Mouse (Mus musculus): Measurements from ENCODE around the gene Anks3. TPM values are rescaled to one million over a fixed set of nuclear protein-coding genes. Genes with fewer than 3 reads are reported as not detected.

Anks3 gene
- total and polyA plus RNA-seq, 3 experiments = 27.1 to 33.9 TPM; not detected in 1

DNA sequence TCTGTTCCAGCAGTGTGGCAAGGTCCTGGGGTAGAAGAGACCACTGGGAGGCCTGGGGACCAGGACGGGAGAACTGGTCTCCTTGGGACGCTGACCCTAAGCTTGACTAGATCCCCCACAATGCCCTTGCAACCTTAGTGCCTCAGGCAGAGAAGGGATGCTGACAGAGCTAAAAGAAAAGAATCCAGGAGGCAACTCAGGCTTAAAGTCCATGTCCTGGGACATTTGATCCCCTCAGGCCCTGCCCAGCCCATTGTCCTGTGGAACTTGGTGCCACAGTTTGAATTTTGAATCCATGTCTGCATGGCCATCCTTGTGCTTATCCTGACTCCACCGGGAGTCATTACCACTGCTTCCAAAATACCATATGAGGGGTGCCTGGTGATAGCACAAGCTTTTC, 17.9 kb downstream of the Anks3 start (continued):
- TF ChIP-seq HCFC1 (IDR thresholded peaks at IDR 0.05; ENCODE audit: low read depth, low read length) = no peak
- TF ChIP-seq ZKSCAN1 (IDR thresholded peaks at IDR 0.05; ENCODE audit: low read depth, low read length) = no peak
- TF ChIP-seq CTCF (IDR thresholded peaks at IDR 0.05 in 2 of 3, conservative IDR thresholded peaks at IDR 0.05 in 1 of 3; ENCODE audit: control insufficient read depth in 1 of 3, insufficient read depth in 1 of 3, low read depth in 2 of 3, low read length in 3 of 3, poor library complexity in 1 of 3, severe bottlenecking in 1 of 3) = no peak

DNA sequence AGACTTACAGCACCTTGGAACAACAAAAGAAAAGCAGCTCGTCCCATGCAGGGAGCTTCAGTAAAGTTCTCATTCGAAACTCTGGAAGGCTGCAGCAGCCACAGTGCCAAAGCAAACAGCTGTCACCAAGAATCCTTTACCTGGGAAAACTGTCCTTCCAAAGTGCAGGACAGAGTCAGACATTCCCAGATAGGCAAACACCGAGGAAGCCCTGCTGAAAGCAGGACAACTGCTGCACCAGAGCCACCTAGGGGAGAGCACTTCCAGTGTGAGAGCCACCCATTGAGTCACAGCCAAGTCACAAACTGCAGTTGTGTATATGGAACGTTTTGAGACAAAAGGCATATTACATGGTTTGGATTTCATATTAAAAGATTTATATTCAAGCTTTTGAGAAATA, 18.6 kb downstream of the Anks3 start:
- H3K79me2 ChIP-seq (ENCODE audit: control insufficient read depth, insufficient read depth, low read length, poor library complexity) = no peaks in the 10 kb centered on the region
- no peaks in the 10 kb centered on the region for H3K9me3 ChIP-seq (replicated peaks; ENCODE audit: insufficient read depth, low read length)
- H3K4me1 ChIP-seq (ENCODE audit: control insufficient read depth in 1 of 2, insufficient read depth in 2 of 2, low read length in 2 of 2) = no peaks in the 10 kb centered on the region
- no peak overlapping the region for H3K27ac ChIP-seq (ENCODE audit: control insufficient read depth, low read depth, low read length)
- H3K36me3 ChIP-seq (ENCODE audit: control insufficient read depth in 1 of 2, insufficient read depth in 2 of 2, low read length in 2 of 2) = peaks cover 0 to 1% of the 10 kb centered on the region in 2 experiments; a peak in 2 of 4 replicates
- H3K9ac ChIP-seq (ENCODE audit: control insufficient read depth, low read depth, low read length, poor library complexity, severe bottlenecking) = no peak overlapping the region
- no peak for DNase-seq (ENCODE audit: low read depth, low spot score)
- TF ChIP-seq ZNF384 (IDR thresholded peaks at IDR 0.05; ENCODE audit: low read depth, low read length) (no peak), RCOR1 (IDR thresholded peaks at IDR 0.05; ENCODE audit: low read depth, low read length) (no peak), ELF1 (IDR thresholded peaks at IDR 0.05; ENCODE audit: low read depth, low read length) (no peak), KAT2A (conservative IDR thresholded peaks at IDR 0.05; ENCODE audit: low read depth, low read length) (no peak), USF1 (IDR thresholded peaks at IDR 0.05; ENCODE audit: low read depth, low read length) (no peak), CHD1 (IDR thresholded peaks at IDR 0.05; ENCODE audit: low read depth, low read length) (no peak), USF2 (IDR thresholded peaks at IDR 0.05; ENCODE audit: borderline replicate concordance in 1 of 2, insufficient read depth in 1 of 2, low read depth in 1 of 2, low read length in 2 of 2) (no peak), NELFE (IDR thresholded peaks at IDR 0.05; ENCODE audit: low read depth, low read length) (no peak), HCFC1 (IDR thresholded peaks at IDR 0.05; ENCODE audit: low read depth, low read length) (no peak), UBTF (IDR thresholded peaks at IDR 0.05; ENCODE audit: borderline replicate concordance, insufficient read depth, low read depth, low read length) (no peak), MAX (IDR thresholded peaks at IDR 0.05; ENCODE audit: low read length) (no peak), GATA1 (IDR thresholded peaks at IDR 0.05; ENCODE audit: low read depth, low read length) (no peak), TAL1 (IDR thresholded peaks at IDR 0.05; ENCODE audit: low read length) (no peak), POLR2AphosphoS2 (IDR thresholded peaks at IDR 0.05; ENCODE audit: low read length) (no peak)
- H3K27me3 ChIP-seq (ENCODE audit: control insufficient read depth in 1 of 2, insufficient read depth in 2 of 2, low read length in 2 of 2) = no peaks in the 10 kb centered on the region
- H3K4me3 ChIP-seq (ENCODE audit: control insufficient read depth in 1 of 2, insufficient read depth in 1 of 2, low read depth in 2 of 2, low read length in 2 of 2) = no peak overlapping the region

DNA sequence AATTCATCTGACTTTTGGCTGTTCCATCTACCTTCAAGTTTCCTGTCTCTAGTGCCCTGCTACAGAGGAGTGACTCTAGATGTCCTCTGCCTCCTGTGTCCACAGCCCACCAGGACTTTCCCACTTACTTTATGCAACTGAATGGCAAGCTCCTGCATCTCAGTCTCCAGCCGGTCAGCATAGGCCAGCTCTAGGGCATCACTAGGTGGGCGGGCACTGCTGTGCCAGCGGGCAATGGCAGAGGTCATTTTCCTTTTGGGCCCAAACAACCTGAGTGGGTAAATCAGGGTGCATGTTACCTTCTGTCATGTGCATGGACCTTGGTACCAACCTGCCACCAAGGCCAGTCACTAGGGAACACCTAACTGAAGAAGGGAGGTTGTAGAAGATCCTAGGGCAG, 20.6 kb downstream of the Anks3 start:
- Histone ChIP-seq H3K4me3 (ENCODE audit: control insufficient read depth in 1 of 2, insufficient read depth in 1 of 2, low read depth in 2 of 2, low read length in 2 of 2) (no peak overlapping the region), H3K4me1 (ENCODE audit: control insufficient read depth in 1 of 2, insufficient read depth in 2 of 2, low read length in 2 of 2) (0 out of 4 replicates have a peak, but pooled peaks cover 0 to 5% of the 10 kb centered on the region in 2 experiments), H3K79me2 (ENCODE audit: control insufficient read depth, insufficient read depth, low read length, poor library complexity) (peaks cover 4% of the 10 kb centered on the region), H3K27ac (ENCODE audit: control insufficient read depth, low read depth, low read length) (no peak overlapping the region), H3K9me3 (replicated peaks; ENCODE audit: insufficient read depth, low read length) (no peaks in the 10 kb centered on the region), H3K9ac (ENCODE audit: control insufficient read depth, low read depth, low read length, poor library complexity, severe bottlenecking) (no peak overlapping the region), H3K27me3 (ENCODE audit: control insufficient read depth in 1 of 2, insufficient read depth in 2 of 2, low read length in 2 of 2) (no peaks in the 10 kb centered on the region), H3K36me3 (ENCODE audit: control insufficient read depth in 1 of 2, insufficient read depth in 2 of 2, low read length in 2 of 2) (no peaks in the 10 kb centered on the region; a peak in 2 of 4 replicates)
- no peak for TF ChIP-seq TCF12 (IDR thresholded peaks at IDR 0.05; ENCODE audit: low read depth, low read length)
- no peak for TF ChIP-seq TAL1 (IDR thresholded peaks at IDR 0.05; ENCODE audit: low read length)
- no peak for TF ChIP-seq BHLHE40 (IDR thresholded peaks at IDR 0.05; ENCODE audit: borderline replicate concordance, low read depth, low read length)
- no peak for TF ChIP-seq USF2 (IDR thresholded peaks at IDR 0.05; ENCODE audit: borderline replicate concordance in 1 of 2, insufficient read depth in 1 of 2, low read depth in 1 of 2, low read length in 2 of 2)
- TF ChIP-seq MYC (IDR thresholded peaks at IDR 0.05; ENCODE audit: low read depth, low read length) = no peak
- no peak for TF ChIP-seq ZMIZ1 (IDR thresholded peaks at IDR 0.05; ENCODE audit: low read depth, low read length)
- TF ChIP-seq CHD1 (IDR thresholded peaks at IDR 0.05; ENCODE audit: low read depth, low read length) = no peak
- no peak for DNase-seq (ENCODE audit: low read depth, low spot score)
